Comparison of ENCODE assay signal across 8 mouse cellular contexts in genomic region chr4:41506906-41507305, GRCm38 (mm10). TPM values are rescaled to one million over a fixed set of nuclear protein-coding genes. Genes with fewer than 3 reads are reported as not detected.
DNase-seq lines count a peak whose midpoint lies in the region; ATAC-seq and TF ChIP-seq lines count a peak whose summit lies in the region.

No protein-coding gene starts in this region.

- no peak for DNase-seq in ES-E14 (ENCODE audit: low read depth, low spot score)
- DNase-seq in cerebellum, adult 18-20 months, result peak; percentile 87 to 88
- peak; percentile 84 to 91 for DNase-seq in heart, postnatal 14 days
- DNase-seq in layer of hippocampus, adult 18-20 months (ENCODE audit: low spot score in 2 of 2), result peak; percentile 75 to 91
- DNase-seq in lung, adult 2 months, result peak; percentile 88
- peak; percentile 91 for DNase-seq in testis, postnatal 10 days (ENCODE audit: low spot score)

- TF ChIP-seq POLR2A in lung, adult 2 months (IDR thresholded peaks at IDR 0.05; ENCODE audit: borderline replicate concordance, extremely low read depth, low read depth, low read length), result peak; percentile 32; the same call in 1 of the 2 replicates

- WGBS in forebrain, embryonic 15.5 days, result under 1% methylated on average over 29 of the region's 29 CpGs
- WGBS in lung, adult 2 months, result under 1% methylated on average over 29 of the region's 29 CpGs
- 0% methylated on average over 29 of the region's 29 CpGs for WGBS in neural tube, embryonic 14.5 days

- H3K4me2 ChIP-seq in forebrain, embryonic 15.5 days (replicated peaks), result peak overlapping the region; percentile 72
- peak overlapping the region; percentile 78 for H3K4me2 ChIP-seq in neural tube, embryonic 14.5 days (ENCODE audit: low read depth, low read length)

- peak overlapping the region; percentile 60 for H3K9ac ChIP-seq in ES-E14 (ENCODE audit: insufficient read depth, low read depth, low read length, poor library complexity, severe bottlenecking)
- peak overlapping the region; percentile 67 for H3K9ac ChIP-seq in forebrain, embryonic 15.5 days (replicated peaks)
- peak overlapping the region; percentile 66 for H3K9ac ChIP-seq in neural tube, embryonic 14.5 days (replicated peaks; ENCODE audit: low read depth, low read length)

- ATAC-seq in forebrain, embryonic 15.5 days (replicated peaks), result peak; percentile 82
- peak; percentile 78 for ATAC-seq in neural tube, embryonic 14.5 days (ENCODE audit: low read depth)

- TF ChIP-seq CTCF in lung, adult 2 months (IDR thresholded peaks at IDR 0.05; ENCODE audit: insufficient read depth, low read length), result no peak

- intact Hi-C loops in heart, postnatal 14 days (cut with DNase I), result loop anchor here (2.0 kb wide), 1 partner anchor 38 kb away; no protein-coding TSS in a partner anchor

- no peaks in the 10 kb centered on the region for H3K36me3 ChIP-seq in ES-E14 (ENCODE audit: control insufficient read depth, insufficient read depth, low read length, poor library complexity, severe bottlenecking)
- H3K36me3 ChIP-seq in forebrain, embryonic 15.5 days, result no peaks in the 10 kb centered on the region
- no peaks in the 10 kb centered on the region for H3K36me3 ChIP-seq in neural tube, embryonic 14.5 days (ENCODE audit: control insufficient read depth, insufficient read depth, low read length)

- peaks cover 4% of the 10 kb centered on the region; the same call in 1 of the 2 replicates for H3K27me3 ChIP-seq in forebrain, embryonic 15.5 days
- no peaks in the 10 kb centered on the region for H3K27me3 ChIP-seq in neural tube, embryonic 14.5 days (ENCODE audit: control insufficient read depth, insufficient read depth, low read length)

- H3K27ac ChIP-seq in ES-E14 (ENCODE audit: insufficient read depth, low read depth, low read length, poor library complexity, severe bottlenecking), result no peak overlapping the region
- peak overlapping the region; percentile 72 for H3K27ac ChIP-seq in forebrain, embryonic 15.5 days (replicated peaks)
- H3K27ac ChIP-seq in neural tube, embryonic 14.5 days (ENCODE audit: low read depth, low read length), result peak overlapping the region; percentile 24

- peak overlapping the region; percentile 66 to 80 for H3K4me3 ChIP-seq in ES-E14 (ENCODE audit: insufficient read depth in 1 of 2, low read depth in 1 of 2, low read length in 2 of 2, poor library complexity in 1 of 2, severe bottlenecking in 1 of 2)
- peak overlapping the region; percentile 53 for H3K4me3 ChIP-seq in forebrain, embryonic 15.5 days
- peak overlapping the region; percentile 46 for H3K4me3 ChIP-seq in lung, adult 2 months (replicated peaks; ENCODE audit: extremely low read depth, low read depth, low read length)
- H3K4me3 ChIP-seq in neural tube, embryonic 14.5 days (ENCODE audit: low read depth, low read length), result peak overlapping the region; percentile 35

- H3K9me3 ChIP-seq in ES-E14 (ENCODE audit: control insufficient read depth, insufficient read depth, low read depth, low read length), result no peaks in the 10 kb centered on the region
- H3K9me3 ChIP-seq in forebrain, embryonic 15.5 days, result no peaks in the 10 kb centered on the region
- H3K9me3 ChIP-seq in neural tube, embryonic 14.5 days (ENCODE audit: control insufficient read depth, low read length), result no peaks in the 10 kb centered on the region

- in situ Hi-C loops in ES-E14 (cut with MboI; ENCODE audit: low sequenced_read_pairs in 2 of 2, unreplicated experiment in 2 of 2), result no loop called here

- H3K4me1 ChIP-seq in ES-E14 (ENCODE audit: control insufficient read depth in 2 of 2, insufficient read depth in 2 of 2, low read length in 2 of 2, poor library complexity in 1 of 2), result peaks cover 1 to 11% of the 10 kb centered on the region in 2 experiments
- H3K4me1 ChIP-seq in forebrain, embryonic 15.5 days, result peaks cover 30% of the 10 kb centered on the region
- peaks cover 9% of the 10 kb centered on the region; the same call in 1 of the 2 replicates for H3K4me1 ChIP-seq in lung, adult 2 months (ENCODE audit: control insufficient read depth, insufficient read depth, low read length)
- peaks cover 15% of the 10 kb centered on the region; the same call in 1 of the 2 replicates for H3K4me1 ChIP-seq in neural tube, embryonic 14.5 days (ENCODE audit: control insufficient read depth, insufficient read depth, low read length)

TF ChIP-seq in ES-E14, 5 proteins besides CTCF, POLR2A, EP300 and RAD21:
- TF ChIP-seq HCFC1 (IDR thresholded peaks at IDR 0.05; ENCODE audit: borderline replicate concordance, insufficient read depth, low read length) (no peak), ZC3H11A (IDR thresholded peaks at IDR 0.05; ENCODE audit: borderline replicate concordance, low read depth, low read length) (no peak), MAFK (IDR thresholded peaks at IDR 0.05; ENCODE audit: insufficient read depth, low read depth, low read length) (no peak), ZNF384 (IDR thresholded peaks at IDR 0.05; ENCODE audit: low read depth, low read length) (no peak), CHD2 (IDR thresholded peaks at IDR 0.05; ENCODE audit: low read depth, low read length) (no peak)

RNA-seq across cellular contexts. Expression of gene AI464131, which starts 4.0 kb away (rescaled TPM):
- 6.4 and 11.6 TPM in 2 replicates for total RNA-seq in ES-E14 (2012; rRNA removed)
- polyA plus RNA-seq in forebrain, embryonic 15.5 days (2015; fragmentation: Nextera tagmentation; extraction: Ambion mirVana), result 2.8 and 3.1 TPM in 2 replicates
- total RNA-seq in heart, postnatal 14 days (2021), result 10 to 100 TPM; 10.2 to 10.3 TPM
- total RNA-seq in layer of hippocampus, adult 18-20 months (2021), result 10 to 100 TPM; 29.0 to 29.3 TPM
- 14.0 and 14.1 TPM in 2 replicates for polyA plus RNA-seq in lung, adult 2 months (2012; rRNA removed)
- polyA plus RNA-seq in neural tube, embryonic 14.5 days (2014; fragmentation: Nextera tagmentation; extraction: Ambion mirVana), result 8.0 and 8.6 TPM in 2 replicates

RNA-seq across cellular contexts. Expression of gene 1110017D15Rik, which starts 10.2 kb away (rescaled TPM):
- not detected in 2 replicates for total RNA-seq in ES-E14 (2012; rRNA removed)
- polyA plus RNA-seq in forebrain, embryonic 15.5 days (2015; fragmentation: Nextera tagmentation; extraction: Ambion mirVana), result 9.4 and 15.7 TPM in 2 replicates
- under 1 TPM in 1 of 2 experiments, not detected in 1; 0.69 TPM for total RNA-seq in heart, postnatal 14 days (2021)
- 1 to 10 TPM; 4.5 to 7.0 TPM for total RNA-seq in layer of hippocampus, adult 18-20 months (2021)
- polyA plus RNA-seq in lung, adult 2 months (2012; rRNA removed), result 40.8 and 50.3 TPM in 2 replicates
- 5.3 and 13.7 TPM in 2 replicates for polyA plus RNA-seq in neural tube, embryonic 14.5 days (2014; fragmentation: Nextera tagmentation; extraction: Ambion mirVana)

RNA-seq across cellular contexts. Expression of gene Nudt2, which starts 42.0 kb away (rescaled TPM):
- 11.9 and 19.8 TPM in 2 replicates for total RNA-seq in ES-E14 (2012; rRNA removed)
- 66.8 and 69.5 TPM in 2 replicates for polyA plus RNA-seq in forebrain, embryonic 15.5 days (2015; fragmentation: Nextera tagmentation; extraction: Ambion mirVana)
- total RNA-seq in heart, postnatal 14 days (2021), result 10 to 100 TPM; 24.6 to 25.8 TPM
- 10 to 100 TPM; 29.5 to 32.0 TPM for total RNA-seq in layer of hippocampus, adult 18-20 months (2021)
- polyA plus RNA-seq in lung, adult 2 months (2012; rRNA removed), result 7.2 and 11.7 TPM in 2 replicates
- 60.8 and 78.5 TPM in 2 replicates for polyA plus RNA-seq in neural tube, embryonic 14.5 days (2014; fragmentation: Nextera tagmentation; extraction: Ambion mirVana)

RNA-seq across cellular contexts. Expression of gene Kif24, which starts 42.2 kb away (rescaled TPM):
- total RNA-seq in ES-E14 (2012; rRNA removed), result 9.7 and 13.1 TPM in 2 replicates
- 5.1 and 5.5 TPM in 2 replicates for polyA plus RNA-seq in forebrain, embryonic 15.5 days (2015; fragmentation: Nextera tagmentation; extraction: Ambion mirVana)
- 1 to 10 TPM; 1.2 to 1.4 TPM for total RNA-seq in heart, postnatal 14 days (2021)
- total RNA-seq in layer of hippocampus, adult 18-20 months (2021), result 1 to 10 TPM in 1 of 2 experiments, under 1 TPM in 1; 0.52 to 1.0 TPM
- polyA plus RNA-seq in lung, adult 2 months (2012; rRNA removed), result 0.95 and 1.2 TPM in 2 replicates
- polyA plus RNA-seq in neural tube, embryonic 14.5 days (2014; fragmentation: Nextera tagmentation; extraction: Ambion mirVana), result 2.1 and 2.3 TPM in 2 replicates
